Mouse (Mus musculus): ENCODE data around the gene Cfap61. TPM values are rescaled to one million over a fixed set of nuclear protein-coding genes. Genes with fewer than 3 reads are reported as not detected.
A peak's percentile ranks its signal among the peaks of the same experiment; 100 is the strongest.

The Cfap61 gene
- polyA plus RNA-seq, 1 experiment from 2014 or later, result 0.24 TPM

GRCm38 (mm10) chr2:145982317-145983045 is 47.9 kb downstream of the Cfap61 start:
- Histone ChIP-seq H3K9me3 (ENCODE audit: control insufficient read depth, low read length) (no peaks in the 10 kb centered on the region), H3K27ac (ENCODE audit: low read depth) (no peak overlapping the region), H3K4me3 (ENCODE audit: low read depth, low read length) (no peak overlapping the region), H3K4me2 (ENCODE audit: low read length) (no peak overlapping the region), H3K36me3 (ENCODE audit: control insufficient read depth, insufficient read depth, low read length) (no peaks in the 10 kb centered on the region), H3K9ac (ENCODE audit: low read length) (no peak overlapping the region), H3K4me1 (replicated peaks; ENCODE audit: control insufficient read depth, insufficient read depth, low read length) (no peaks in the 10 kb centered on the region), H3K27me3 (replicated peaks; ENCODE audit: control insufficient read depth, insufficient read depth, low read length) (no peaks in the 10 kb centered on the region)
- WGBS, result 75% methylated on average over 9 of the region's 9 CpGs
- ATAC-seq (replicated peaks; ENCODE audit: low FRiP score, low TSS enrichment, low read depth) (no peak), DNase-seq (ENCODE audit: low spot score) (no peak)

DNA sequence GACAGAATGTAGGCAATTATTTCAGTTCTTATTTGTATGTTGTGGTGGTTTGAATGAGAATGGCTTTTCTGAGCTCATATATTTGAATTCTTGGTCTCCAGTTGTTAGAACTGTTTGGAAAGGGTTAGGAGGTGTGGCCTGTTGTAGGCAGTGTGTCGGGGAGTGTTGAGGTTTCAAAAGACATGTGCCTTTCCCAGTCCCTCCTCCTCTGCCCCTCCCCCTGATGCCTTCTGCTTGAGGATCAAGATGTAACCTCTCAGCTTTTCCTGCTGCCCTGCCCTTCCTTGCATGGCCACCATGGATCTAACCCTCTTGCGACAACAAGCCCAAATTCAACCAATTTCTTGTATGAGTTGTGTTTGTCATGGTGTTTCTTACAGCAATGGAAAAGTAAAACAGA is 53.2 kb downstream of the Cfap61 start:
- WGBS, result 67% methylated on average over 2 of the region's 2 CpGs
- Histone ChIP-seq H3K4me2 (ENCODE audit: low read length) (no peak overlapping the region), H3K27me3 (replicated peaks; ENCODE audit: control insufficient read depth, insufficient read depth, low read length) (no peaks in the 10 kb centered on the region), H3K36me3 (ENCODE audit: control insufficient read depth, insufficient read depth, low read length) (no peaks in the 10 kb centered on the region), H3K9me3 (ENCODE audit: control insufficient read depth, low read length) (no peaks in the 10 kb centered on the region), H3K4me3 (ENCODE audit: low read depth, low read length) (no peak overlapping the region), H3K9ac (ENCODE audit: low read length) (no peak overlapping the region), H3K27ac (ENCODE audit: low read depth) (no peak overlapping the region), H3K4me1 (replicated peaks; ENCODE audit: control insufficient read depth, insufficient read depth, low read length) (no peaks in the 10 kb centered on the region)
- no peak for DNase-seq (ENCODE audit: low spot score)
- no peak for ATAC-seq (replicated peaks; ENCODE audit: low FRiP score, low TSS enrichment, low read depth)

DNA sequence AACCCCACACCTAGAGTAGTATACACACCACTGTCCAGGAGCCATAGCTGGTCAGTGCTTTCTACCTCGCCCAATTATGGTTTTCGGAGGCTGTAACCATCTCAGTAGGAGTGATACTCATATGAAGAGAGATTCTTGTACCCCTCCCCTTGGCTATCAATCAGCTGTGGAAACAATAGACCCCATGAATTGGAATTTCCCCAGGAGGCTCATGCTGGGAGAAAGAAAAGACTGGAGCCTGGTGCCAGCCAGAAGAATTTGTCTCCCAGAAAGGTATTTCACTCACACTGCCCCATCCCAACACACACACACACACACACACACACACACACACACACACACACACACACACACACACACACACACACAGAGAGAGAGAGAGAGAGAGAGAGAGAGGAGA is 55.9 kb downstream of the Cfap61 start:
- H3K27ac ChIP-seq (ENCODE audit: low read depth), result no peak overlapping the region
- H3K4me3 ChIP-seq (ENCODE audit: low read depth, low read length), result no peak overlapping the region
- H3K4me2 ChIP-seq (ENCODE audit: low read length), result no peak overlapping the region
- no peaks in the 10 kb centered on the region for H3K4me1 ChIP-seq (replicated peaks; ENCODE audit: control insufficient read depth, insufficient read depth, low read length)
- ATAC-seq (replicated peaks; ENCODE audit: low FRiP score, low TSS enrichment, low read depth), result no peak
- no peaks in the 10 kb centered on the region for H3K27me3 ChIP-seq (replicated peaks; ENCODE audit: control insufficient read depth, insufficient read depth, low read length)
- no peak overlapping the region for H3K9ac ChIP-seq (ENCODE audit: low read length)
- WGBS, result 95% methylated on average over 2 of the region's 2 CpGs
- H3K36me3 ChIP-seq (ENCODE audit: control insufficient read depth, insufficient read depth, low read length), result no peaks in the 10 kb centered on the region
- DNase-seq (ENCODE audit: low spot score), result no peak
- no peaks in the 10 kb centered on the region for H3K9me3 ChIP-seq (ENCODE audit: control insufficient read depth, low read length)

DNA sequence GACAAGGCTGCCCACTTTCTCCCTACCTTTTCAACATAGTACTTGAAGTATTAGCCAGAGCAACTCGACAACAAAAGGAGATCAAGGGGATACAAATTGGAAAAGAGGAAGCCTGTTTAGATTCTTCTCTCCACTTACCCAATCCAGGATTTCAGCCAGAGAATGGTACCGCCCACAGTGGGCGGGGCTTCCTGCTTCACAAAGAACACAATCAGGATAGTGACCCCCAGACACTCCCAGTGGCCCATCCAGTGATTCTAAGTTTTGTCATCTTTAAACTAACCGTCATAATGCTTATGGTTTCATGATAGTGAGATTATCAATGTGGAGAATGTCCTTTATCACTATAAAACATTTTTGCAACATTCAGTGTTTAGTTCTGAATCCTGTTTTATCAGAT is 61.9 kb downstream of the Cfap61 start:
- Histone ChIP-seq H3K9ac (ENCODE audit: low read length) (no peak overlapping the region), H3K4me1 (replicated peaks; ENCODE audit: control insufficient read depth, insufficient read depth, low read length) (no peaks in the 10 kb centered on the region), H3K9me3 (ENCODE audit: control insufficient read depth, low read length) (no peaks in the 10 kb centered on the region), H3K36me3 (ENCODE audit: control insufficient read depth, insufficient read depth, low read length) (no peaks in the 10 kb centered on the region), H3K4me3 (ENCODE audit: low read depth, low read length) (no peak overlapping the region), H3K27ac (ENCODE audit: low read depth) (no peak overlapping the region), H3K27me3 (replicated peaks; ENCODE audit: control insufficient read depth, insufficient read depth, low read length) (no peaks in the 10 kb centered on the region), H3K4me2 (ENCODE audit: low read length) (no peak overlapping the region)
- ATAC-seq (replicated peaks; ENCODE audit: low FRiP score, low TSS enrichment, low read depth), result no peak
- WGBS, result 58% methylated on average over 4 of the region's 4 CpGs
- no peak for DNase-seq (ENCODE audit: low spot score)

GRCm38 (mm10) chr2:145997956-145998525 is 63.5 kb downstream of the Cfap61 start:
- Histone ChIP-seq H3K4me1 (replicated peaks; ENCODE audit: control insufficient read depth, insufficient read depth, low read length) (no peaks in the 10 kb centered on the region), H3K9ac (ENCODE audit: low read length) (no peak overlapping the region), H3K27me3 (replicated peaks; ENCODE audit: control insufficient read depth, insufficient read depth, low read length) (no peaks in the 10 kb centered on the region), H3K4me2 (ENCODE audit: low read length) (no peak overlapping the region), H3K4me3 (ENCODE audit: low read depth, low read length) (no peak overlapping the region), H3K9me3 (ENCODE audit: control insufficient read depth, low read length) (no peaks in the 10 kb centered on the region), H3K36me3 (ENCODE audit: control insufficient read depth, insufficient read depth, low read length) (no peaks in the 10 kb centered on the region), H3K27ac (ENCODE audit: low read depth) (no peak overlapping the region)
- 87% methylated on average over 5 of the region's 5 CpGs for WGBS
- peak; percentile 41 for DNase-seq (ENCODE audit: low spot score)
- no peak for ATAC-seq (replicated peaks; ENCODE audit: low FRiP score, low TSS enrichment, low read depth)

GRCm38 (mm10) chr2:146008801-146009200 is 74.2 kb downstream of the Cfap61 start:
- H3K4me3 ChIP-seq (ENCODE audit: low read depth, low read length), result no peak overlapping the region
- no peak for DNase-seq (ENCODE audit: low spot score)
- 87% methylated on average over 6 of the region's 6 CpGs for WGBS
- H3K27ac ChIP-seq (ENCODE audit: low read depth), result no peak overlapping the region
- no peak for ATAC-seq (replicated peaks; ENCODE audit: low FRiP score, low TSS enrichment, low read depth)
- H3K9ac ChIP-seq (ENCODE audit: low read length), result no peak overlapping the region
- no peak overlapping the region for H3K4me2 ChIP-seq (ENCODE audit: low read length)
- no peaks in the 10 kb centered on the region for H3K4me1 ChIP-seq (replicated peaks; ENCODE audit: control insufficient read depth, insufficient read depth, low read length)
- no peaks in the 10 kb centered on the region for H3K36me3 ChIP-seq (ENCODE audit: control insufficient read depth, insufficient read depth, low read length)
- H3K9me3 ChIP-seq (ENCODE audit: control insufficient read depth, low read length), result no peaks in the 10 kb centered on the region
- H3K27me3 ChIP-seq (replicated peaks; ENCODE audit: control insufficient read depth, insufficient read depth, low read length), result no peaks in the 10 kb centered on the region

GRCm38 (mm10) chr2:146009596-146010349 is 75.2 kb downstream of the Cfap61 start:
- H3K27me3 ChIP-seq (replicated peaks; ENCODE audit: control insufficient read depth, insufficient read depth, low read length), result no peaks in the 10 kb centered on the region
- DNase-seq (ENCODE audit: low spot score) (no peak), ATAC-seq (replicated peaks; ENCODE audit: low FRiP score, low TSS enrichment, low read depth) (no peak)
- H3K9me3 ChIP-seq (ENCODE audit: control insufficient read depth, low read length), result no peaks in the 10 kb centered on the region
- no peak overlapping the region for H3K4me3 ChIP-seq (ENCODE audit: low read depth, low read length)
- WGBS, result 63% methylated on average over 2 of the region's 2 CpGs
- H3K4me2 ChIP-seq (ENCODE audit: low read length), result no peak overlapping the region
- no peak overlapping the region for H3K9ac ChIP-seq (ENCODE audit: low read length)
- H3K4me1 ChIP-seq (replicated peaks; ENCODE audit: control insufficient read depth, insufficient read depth, low read length), result no peaks in the 10 kb centered on the region
- H3K36me3 ChIP-seq (ENCODE audit: control insufficient read depth, insufficient read depth, low read length), result no peaks in the 10 kb centered on the region
- H3K27ac ChIP-seq (ENCODE audit: low read depth), result no peak overlapping the region

- Histone ChIP-seq H3K9me3 (ENCODE audit: control insufficient read depth, low read length) (no peaks in the 10 kb centered on the region), H3K4me1 (replicated peaks; ENCODE audit: control insufficient read depth, insufficient read depth, low read length) (no peaks in the 10 kb centered on the region), H3K27ac (ENCODE audit: low read depth) (no peak overlapping the region), H3K27me3 (replicated peaks; ENCODE audit: control insufficient read depth, insufficient read depth, low read length) (no peaks in the 10 kb centered on the region), H3K36me3 (ENCODE audit: control insufficient read depth, insufficient read depth, low read length) (no peaks in the 10 kb centered on the region), H3K4me3 (ENCODE audit: low read depth, low read length) (no peak overlapping the region), H3K4me2 (ENCODE audit: low read length) (no peak overlapping the region), H3K9ac (ENCODE audit: low read length) (no peak overlapping the region)
- no peak for ATAC-seq (replicated peaks; ENCODE audit: low FRiP score, low TSS enrichment, low read depth)
- DNase-seq (ENCODE audit: low spot score), result no peak
- WGBS, result 23% methylated on average over 2 of the region's 2 CpGs
Measured at GRCm38 (mm10) chr2:146010816-146011215, 76.2 kb downstream of the Cfap61 start.

Data from intestine, embryonic 14.5 days (tissue).